Mouse (Mus musculus): ENCODE results near the gene Gpr146.

Gpr146 gene

DNA sequence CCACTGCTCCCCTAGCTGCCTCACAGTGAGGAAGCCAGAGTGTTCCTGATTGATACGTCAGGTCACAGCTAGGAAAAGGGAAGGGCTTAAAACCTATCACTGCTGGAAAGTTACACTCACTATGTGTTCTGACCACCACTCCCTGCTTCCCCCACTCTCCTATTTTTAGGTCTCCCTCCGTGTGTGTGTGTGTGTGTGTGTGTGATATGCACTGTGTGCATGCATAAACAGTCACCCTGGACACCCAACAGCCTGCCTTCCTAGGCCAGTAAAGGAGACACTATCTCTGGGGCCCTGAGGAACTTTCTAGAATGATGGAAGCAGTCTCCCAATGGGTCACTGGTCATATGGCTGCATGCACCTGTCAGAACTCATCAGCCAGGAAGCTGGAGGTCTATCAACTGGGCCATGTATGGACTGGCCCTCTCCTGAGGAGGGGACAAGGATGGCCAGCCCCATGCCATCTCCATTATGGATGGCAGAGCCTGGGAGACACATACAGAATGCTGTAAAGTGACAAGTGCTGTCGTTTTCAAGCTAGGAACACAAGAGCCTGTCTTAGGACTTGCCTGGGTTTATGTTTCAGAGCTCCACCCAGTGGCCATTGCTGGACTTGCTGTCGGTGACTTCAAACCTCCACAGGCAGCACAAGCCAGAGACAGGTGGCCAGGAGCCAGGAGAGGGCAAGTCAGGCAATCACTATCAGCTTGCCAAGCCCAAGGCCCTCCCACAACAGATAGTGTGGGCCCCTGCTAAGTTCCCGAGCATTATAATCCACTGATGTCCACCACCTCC lies 20.7 kb downstream of the Gpr146 start:
- in situ Hi-C loops (cut with MboI, MseI): no loop called here

- in situ Hi-C loops (cut with MboI, MseI): no loop called here
Measured at GRCm38 (mm10) chr5:139398786-139399185, 21.3 kb downstream of the Gpr146 start.

DNA sequence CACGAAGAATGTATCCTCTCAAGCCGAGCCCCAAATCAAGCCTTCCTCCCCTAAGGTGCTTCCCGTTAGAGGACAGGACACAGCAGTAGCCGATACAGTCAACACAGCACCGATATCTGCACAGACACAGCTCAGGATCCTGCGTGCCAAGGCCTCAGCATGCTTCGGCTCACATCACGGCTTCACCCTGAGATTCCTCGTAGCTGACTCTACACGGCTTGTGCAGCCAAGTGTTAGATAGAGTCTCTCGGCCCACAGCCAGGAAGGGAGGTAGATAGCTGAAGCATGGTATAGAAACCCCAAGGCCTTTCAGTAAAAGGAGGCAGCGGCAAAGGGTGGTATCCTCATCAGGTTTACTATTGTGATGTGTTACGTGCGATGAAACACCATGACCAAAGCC lies 22.5 kb downstream of the Gpr146 start:
- in situ Hi-C loops (cut with MboI, MseI): loop anchor here (5.0 kb wide), 1 partner anchor 43 kb away; no protein-coding TSS in a partner anchor

DNA sequence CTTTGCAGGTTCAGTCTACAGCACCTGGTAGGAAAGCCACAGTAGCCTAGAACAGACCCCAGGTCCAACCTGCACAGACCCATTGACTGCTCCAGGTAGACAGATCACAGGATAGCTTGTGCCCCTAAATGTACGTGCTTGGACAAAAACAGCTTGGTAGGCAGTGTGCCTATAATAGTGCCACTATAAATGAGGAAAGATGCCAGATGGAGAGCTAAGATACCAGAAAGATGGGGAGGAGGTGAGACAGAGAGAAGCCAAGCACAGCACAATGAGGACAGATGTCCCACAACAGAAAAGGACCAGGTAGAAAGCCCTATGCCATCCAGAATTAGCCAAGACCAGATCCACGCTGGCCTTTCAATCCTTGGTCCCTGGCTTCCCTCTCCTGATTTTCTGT lies 24.6 kb downstream of the Gpr146 start:
- in situ Hi-C loops (cut with MboI, MseI): loop anchor here (5.0 kb wide), 1 partner anchor 45 kb away; no protein-coding TSS in a partner anchor

- in situ Hi-C loops (cut with MboI, MseI): loop anchor here (5.0 kb wide), 1 partner anchor 46 kb away; no protein-coding TSS in a partner anchor
Measured at GRCm38 (mm10) chr5:139403692-139404260, 26.3 kb downstream of the Gpr146 start.

GRCm38 (mm10) chr5:139404801-139405401 lies 27.4 kb downstream of the Gpr146 start, which contains the start of gene C130050O18Rik:
Gene C130050O18Rik, plus strand, starts transcription at chr5:139405280.
- in situ Hi-C loops (cut with MboI, MseI): loop anchor here (5.0 kb wide), 1 partner anchor 48 kb away; no protein-coding TSS in a partner anchor

DNA sequence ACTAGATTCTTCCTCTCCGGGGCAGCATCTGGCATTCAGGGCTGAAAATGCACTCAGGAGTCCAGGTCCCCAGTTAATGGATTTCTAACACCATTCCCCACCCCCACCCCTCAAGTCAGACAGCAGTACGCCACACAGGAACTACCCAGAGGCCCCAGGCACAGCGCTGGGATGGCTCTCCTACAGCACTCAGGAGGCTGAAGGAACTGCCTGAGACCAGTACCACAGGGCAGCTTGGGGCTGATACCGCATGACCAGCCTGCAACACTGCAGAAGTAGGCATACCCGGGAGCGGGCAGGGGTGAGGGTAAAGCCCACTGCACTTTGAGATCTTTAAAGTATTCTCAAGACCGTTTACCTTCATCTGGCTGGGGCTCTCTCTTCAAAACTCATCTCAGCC lies 28.0 kb downstream of the Gpr146 start:
- in situ Hi-C loops (cut with MboI, MseI): no loop called here

DNA sequence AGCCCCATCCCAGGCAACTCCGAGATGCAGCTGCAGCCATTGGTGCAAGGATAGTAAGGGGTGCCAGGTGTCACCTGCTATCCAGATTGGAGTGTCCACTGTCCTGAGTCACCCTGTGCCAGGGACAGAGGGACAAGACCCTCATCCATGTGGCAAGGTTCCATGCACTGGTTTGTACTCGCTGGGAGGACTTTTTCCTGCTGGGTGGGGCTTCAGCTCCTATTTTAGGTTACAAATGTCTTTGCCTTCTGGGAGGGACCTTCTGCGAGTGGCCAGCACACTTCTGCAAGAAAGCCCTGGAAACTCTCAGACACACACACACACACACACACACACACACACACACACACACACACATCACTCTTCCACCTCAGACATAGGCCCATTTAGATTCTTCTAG lies 28.5 kb downstream of the Gpr146 start:
- in situ Hi-C loops (cut with MboI, MseI): no loop called here

DNA sequence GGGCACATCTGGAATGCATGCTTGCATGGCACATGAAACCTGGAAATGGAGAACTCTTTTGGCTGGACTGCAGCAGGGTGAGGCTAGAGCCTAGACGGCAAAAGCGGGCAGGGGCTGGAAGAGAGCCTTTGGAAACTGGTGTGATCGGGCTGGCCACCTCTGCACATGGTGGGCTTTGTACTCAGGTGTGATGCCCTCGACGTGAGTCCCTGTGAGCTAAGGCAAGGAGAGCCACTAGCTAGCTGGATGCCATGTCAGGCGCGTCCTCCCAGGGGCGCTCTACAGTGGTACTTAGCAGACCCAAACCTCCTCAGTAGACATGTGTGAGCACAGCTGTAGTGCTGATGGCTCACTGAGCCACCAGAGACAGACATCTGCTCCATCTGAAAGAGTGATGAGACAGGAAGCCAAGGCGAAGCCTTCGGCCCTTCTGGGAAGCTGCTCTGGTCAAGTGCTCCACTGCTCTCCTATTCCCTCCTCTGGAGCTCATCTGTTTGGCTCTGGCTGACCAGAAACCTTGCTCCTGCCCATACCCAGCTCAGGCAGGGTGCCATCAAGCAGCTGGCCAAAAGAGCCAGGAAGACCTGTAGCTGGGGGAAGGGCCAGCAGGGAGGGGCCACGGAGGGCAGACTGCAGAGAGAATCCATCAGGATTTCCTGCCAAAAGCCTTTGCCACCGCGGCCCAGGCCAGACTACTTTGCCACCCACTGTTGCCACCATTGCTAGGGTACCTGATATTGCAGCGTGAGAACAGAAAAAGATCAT lies 29.8 kb downstream of the Gpr146 start:
- in situ Hi-C loops (cut with MboI, MseI): no loop called here

GRCm38 (mm10) chr5:139408511-139408910 lies 31.0 kb downstream of the Gpr146 start:
- in situ Hi-C loops (cut with MboI, MseI): no loop called here

GRCm38 (mm10) chr5:139409412-139409811 lies 31.9 kb downstream of the Gpr146 start:
- in situ Hi-C loops (cut with MboI, MseI): no loop called here

GRCm38 (mm10) chr5:139410056-139410455 lies 32.6 kb downstream of the Gpr146 start:
- in situ Hi-C loops (cut with MboI, MseI): no loop called here

GRCm38 (mm10) chr5:139411117-139411516 lies 33.6 kb downstream of the Gpr146 start:
- in situ Hi-C loops (cut with MboI, MseI): no loop called here

- in situ Hi-C loops (cut with MboI, MseI): no loop called here
Measured at GRCm38 (mm10) chr5:139411665-139412314, 34.3 kb downstream of the Gpr146 start.

DNA sequence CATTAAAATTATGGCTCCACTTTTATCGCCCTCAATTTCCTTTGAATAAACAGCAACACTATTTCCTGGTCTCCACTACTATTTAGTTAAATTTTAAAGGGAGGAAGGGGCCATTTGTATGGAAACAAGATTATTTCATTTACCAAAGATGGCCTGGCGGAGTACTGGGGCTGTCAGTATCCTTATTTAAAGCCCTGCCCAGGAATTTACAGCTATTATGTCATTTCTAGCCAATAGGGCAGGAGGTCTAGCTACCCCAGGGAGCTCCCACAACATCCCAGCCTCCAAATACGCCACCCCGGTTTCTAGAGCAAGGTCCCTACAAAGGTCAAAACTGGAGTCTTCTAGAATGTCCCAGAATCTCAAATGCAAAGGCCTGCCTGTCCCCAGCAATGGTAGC lies 36.0 kb downstream of the Gpr146 start:
- in situ Hi-C loops (cut with MboI, MseI): no loop called here

DNA sequence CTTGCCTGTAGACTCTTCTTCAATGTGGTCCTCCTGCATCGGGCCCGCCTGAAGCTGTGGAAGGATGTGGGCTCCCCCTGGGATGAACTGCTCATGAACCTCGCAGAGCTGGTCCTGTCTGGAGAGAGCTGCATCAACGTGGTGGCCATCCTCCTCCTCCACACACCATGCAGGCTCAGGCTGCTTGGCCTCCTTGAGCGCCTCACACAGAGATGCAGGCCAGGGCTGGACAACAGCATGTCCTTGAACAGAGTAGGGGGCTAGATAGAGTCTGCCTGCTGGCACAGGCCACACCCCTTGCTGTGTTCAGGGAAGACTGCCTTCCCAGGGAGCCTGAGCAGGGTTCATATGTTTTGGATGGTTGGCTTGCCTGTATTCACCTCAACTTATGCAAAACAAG lies 37.5 kb downstream of the Gpr146 start:
- in situ Hi-C loops (cut with MboI, MseI): no loop called here

- in situ Hi-C loops (cut with MboI, MseI): no loop called here
Measured at GRCm38 (mm10) chr5:139416942-139417341, 39.4 kb downstream of the Gpr146 start.

GRCm38 (mm10) chr5:139417480-139417879 lies 40.0 kb downstream of the Gpr146 start:
- in situ Hi-C loops (cut with MboI, MseI): no loop called here

- in situ Hi-C loops (cut with MboI, MseI): no loop called here
Measured at GRCm38 (mm10) chr5:139418110-139418509, 40.6 kb downstream of the Gpr146 start.

- in situ Hi-C loops (cut with MboI, MseI): no loop called here
Measured at GRCm38 (mm10) chr5:139418633-139419032, 41.1 kb downstream of the Gpr146 start.

Measured in regulatory T cell (primary cell).